Mouse (Mus musculus): ENCODE measurements around the gene Gfpt2.
"Not testable (repeated sequence)": the region's sequence is repeated elsewhere in the genome, so short reads cannot be mapped to it uniquely, and the experiment has no call there.

The Gfpt2 gene

GRCm38 (mm10) chr11:49793619-49794341 is at the start of gene Gfpt2:
Gene Gfpt2, plus strand, starts transcription at chr11:49794178.
- peak; percentile 83 for DNase-seq

- DNase-seq: no peak
These were observed 49.0 kb upstream of the Gfpt2 start for GRCm38 (mm10) chr11:49744981-49745380.

DNA sequence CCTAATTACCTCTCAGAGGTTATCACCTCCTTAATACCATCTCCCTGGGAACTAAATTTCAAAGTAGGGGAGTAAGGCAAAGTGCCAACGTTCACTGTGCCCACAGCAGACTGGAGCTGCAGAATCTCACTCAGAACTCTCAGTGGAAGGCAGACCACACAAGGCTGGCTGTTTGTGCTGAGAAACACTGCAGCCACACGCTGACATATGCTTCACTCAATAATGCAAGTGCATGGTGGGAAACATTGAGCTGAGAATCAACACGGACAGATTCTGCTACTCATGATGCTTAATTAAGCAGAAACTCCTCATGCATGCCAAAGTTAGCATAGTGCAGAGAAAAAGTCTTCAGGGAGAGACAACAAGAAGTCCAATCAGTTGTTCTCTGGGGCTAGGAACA is 48.1 kb upstream of the Gfpt2 start:
- DNase-seq: no peak

- DNase-seq: no peak
These were observed 47.2 kb upstream of the Gfpt2 start for GRCm38 (mm10) chr11:49746756-49747155.

DNA sequence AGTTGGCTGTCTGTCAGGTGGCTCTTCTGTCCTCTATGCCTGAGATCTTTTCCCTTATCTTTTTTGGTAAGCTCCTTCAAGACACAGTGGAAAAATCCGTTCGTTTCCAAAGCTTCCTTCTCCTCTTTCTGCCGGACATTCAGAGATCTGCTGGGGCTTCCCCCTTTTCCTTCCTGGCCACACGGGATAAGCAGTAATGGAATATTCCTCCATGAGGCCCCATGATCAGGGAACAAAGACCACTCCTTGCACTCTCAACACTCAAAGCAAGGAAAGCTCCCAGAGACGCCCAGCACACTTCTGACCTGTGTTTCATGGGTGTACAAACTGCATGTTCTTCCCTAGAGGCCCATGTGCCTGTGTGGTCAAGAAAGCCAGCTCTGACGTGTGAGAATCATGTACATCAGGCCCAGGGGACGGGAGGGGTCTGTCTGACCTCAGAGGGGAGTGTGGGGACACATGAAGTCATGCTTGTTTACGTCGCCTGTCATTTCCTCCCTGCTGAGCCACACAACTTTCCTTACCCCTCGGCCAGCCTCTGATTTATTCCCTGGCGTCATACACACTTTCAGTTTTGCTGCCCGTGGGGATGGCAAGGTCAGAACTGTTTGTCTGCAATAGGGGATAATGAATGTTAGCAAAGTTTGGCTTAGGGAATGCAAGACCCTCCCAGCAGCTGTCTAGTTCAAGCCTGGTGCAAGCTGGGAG is 38.9 kb upstream of the Gfpt2 start:
- DNase-seq: peak; percentile 43

DNA sequence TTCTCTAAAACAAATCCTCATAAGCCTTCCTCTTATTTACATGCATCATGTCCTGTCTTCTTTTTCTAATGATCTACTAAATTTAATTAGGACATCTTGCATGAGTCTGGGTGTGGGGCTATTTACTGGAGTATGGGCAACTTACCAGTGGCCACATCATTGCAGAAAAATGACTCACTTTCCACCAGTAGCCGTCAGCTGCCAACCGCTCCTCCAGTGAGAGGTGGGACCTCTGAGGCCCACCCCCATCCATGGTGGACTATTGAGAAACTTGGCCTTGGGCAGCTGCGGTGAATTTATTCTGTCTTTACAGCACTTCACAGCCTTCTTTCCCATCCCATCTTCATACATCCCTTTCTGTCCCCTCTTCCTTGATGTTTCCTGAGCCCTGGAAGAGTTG is 35.9 kb upstream of the Gfpt2 start:
- DNase-seq: no peak

DNA sequence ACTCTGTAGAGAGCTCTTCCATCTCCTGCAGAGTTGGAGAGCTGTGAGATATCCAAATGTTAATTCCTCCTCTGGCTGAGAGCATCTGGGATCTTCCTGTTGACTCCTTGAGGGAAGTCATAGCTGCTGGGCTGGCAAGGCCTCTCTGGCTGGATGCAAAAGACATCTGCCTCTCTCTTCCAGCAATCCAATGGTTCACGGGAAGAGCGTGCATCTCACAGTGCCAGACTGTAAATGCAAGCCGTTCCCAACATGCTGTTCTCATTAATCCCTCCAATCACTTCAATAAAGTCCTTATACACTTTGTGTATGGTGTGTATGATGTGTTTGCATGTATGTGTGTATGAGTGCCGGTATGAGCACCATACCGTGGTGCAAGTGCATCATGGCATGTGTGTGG is 32.8 kb upstream of the Gfpt2 start:
- no peak for DNase-seq

DNA sequence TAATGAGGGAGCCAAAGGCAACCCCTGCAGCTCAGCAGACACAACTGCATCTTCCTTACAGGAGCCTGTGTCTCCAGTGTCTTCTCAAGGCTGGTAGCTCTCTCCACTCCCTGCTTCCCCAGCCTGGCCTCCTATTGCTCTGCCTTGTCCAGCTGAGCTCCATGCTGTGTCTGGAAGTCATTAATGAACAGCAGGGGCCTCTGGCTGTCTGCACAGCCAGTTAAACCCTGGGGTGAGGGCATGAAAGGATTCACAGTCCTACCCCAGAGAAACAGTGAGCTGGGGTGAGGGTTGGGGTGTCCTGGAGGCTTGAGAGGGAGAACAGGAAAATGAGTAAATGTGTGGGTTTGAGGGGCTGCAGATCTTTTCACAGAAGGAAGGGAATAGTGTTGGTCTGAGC is 30.4 kb upstream of the Gfpt2 start:
- DNase-seq: no peak

DNA sequence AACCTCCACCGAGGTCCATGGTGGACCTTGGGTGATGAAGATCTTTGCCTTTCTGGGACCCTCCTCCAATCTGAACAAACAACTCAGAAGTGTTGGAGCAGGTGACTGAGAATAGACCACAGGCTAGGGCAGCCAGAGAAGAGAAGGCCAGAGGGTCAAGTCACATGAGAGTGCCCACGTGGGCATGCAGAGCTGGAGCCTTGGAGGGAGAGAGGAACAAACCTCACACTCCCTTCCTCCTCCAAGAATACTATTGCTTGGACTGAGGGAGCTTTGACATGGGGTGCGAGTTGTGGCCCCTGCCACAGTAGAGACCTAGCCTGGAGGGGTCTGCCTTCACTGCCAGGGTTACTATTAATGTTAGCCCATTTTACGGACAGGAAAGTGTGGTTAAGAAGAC is 30.0 kb upstream of the Gfpt2 start:
- DNase-seq: peak; percentile 12

DNA sequence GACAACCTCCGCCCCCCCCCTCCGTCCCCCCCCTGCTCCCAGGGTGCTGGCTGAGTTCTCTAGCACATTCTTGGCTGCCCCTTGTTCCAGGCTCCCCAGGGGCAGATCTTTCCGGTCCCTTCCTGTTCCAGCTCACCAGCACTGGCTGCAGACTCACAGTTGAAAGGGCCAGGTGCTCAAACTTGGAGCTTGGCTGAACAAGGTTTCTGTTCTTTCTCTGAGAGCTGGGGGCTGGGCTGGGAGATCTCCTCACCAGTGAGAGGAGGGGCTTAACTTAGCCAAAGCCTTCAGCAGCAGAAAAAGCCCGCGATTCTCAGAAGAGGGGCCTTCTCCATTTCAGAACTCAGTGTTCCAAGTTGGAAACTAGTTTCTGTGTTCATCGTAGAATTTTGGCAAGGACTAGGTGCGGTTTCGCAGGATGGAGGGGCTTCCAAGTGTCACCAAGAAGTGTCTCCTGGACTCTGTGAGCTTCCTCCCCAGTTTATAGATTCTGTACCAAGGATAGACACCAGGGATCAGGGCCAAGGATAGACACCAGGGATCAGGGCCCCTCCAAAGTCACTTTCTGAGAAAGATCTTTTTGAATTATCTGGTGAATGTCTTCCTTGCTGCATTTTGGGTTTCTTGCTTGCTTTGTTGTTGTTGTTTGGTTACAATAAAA is 29.2 kb upstream of the Gfpt2 start:
- DNase-seq: peak; percentile 87

GRCm38 (mm10) chr11:49765377-49766136 is 28.4 kb upstream of the Gfpt2 start:
- DNase-seq: no peak

GRCm38 (mm10) chr11:49766137-49766411 is 27.9 kb upstream of the Gfpt2 start:
- DNase-seq: no peak

DNA sequence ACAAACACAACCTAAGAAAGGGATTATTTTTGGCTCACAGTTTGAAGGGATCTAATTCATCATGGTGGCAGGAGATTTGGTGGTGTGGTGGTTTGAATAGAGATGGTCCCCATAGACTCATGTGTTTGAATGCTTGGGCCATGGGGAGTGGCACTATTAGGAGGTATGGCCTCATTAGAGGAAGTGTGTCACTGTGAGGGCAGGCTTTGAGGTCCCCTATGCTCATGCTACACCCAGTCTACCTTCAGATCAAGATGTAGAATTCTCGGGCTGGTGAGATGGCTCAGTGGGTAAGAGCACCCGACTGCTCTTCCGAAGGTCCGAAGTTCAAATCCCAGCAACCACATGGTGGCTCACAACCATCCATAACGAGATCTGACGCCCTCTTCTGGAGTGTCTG is 26.5 kb upstream of the Gfpt2 start:
- DNase-seq: not testable (repeated sequence)

DNA sequence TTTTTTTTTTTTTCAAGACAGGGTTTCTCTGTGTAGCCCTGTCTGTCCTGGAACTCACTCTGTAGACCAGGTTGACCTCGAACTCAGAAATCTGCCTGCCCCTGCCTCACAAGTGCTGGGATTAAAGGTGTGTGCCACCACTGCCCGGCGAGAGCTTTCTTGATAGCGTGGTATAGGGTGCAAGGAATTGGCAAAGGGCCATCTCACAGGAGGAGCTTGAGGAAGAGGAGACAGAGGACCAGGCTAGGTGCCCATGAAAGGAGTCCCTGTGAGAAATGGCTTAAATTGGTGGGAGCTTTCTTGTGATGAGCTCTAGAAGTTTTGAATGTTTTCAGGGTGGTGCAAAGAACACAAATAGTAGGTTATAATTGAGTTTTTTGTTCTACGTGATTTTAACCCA is 25.2 kb upstream of the Gfpt2 start:
- DNase-seq: no peak

DNA sequence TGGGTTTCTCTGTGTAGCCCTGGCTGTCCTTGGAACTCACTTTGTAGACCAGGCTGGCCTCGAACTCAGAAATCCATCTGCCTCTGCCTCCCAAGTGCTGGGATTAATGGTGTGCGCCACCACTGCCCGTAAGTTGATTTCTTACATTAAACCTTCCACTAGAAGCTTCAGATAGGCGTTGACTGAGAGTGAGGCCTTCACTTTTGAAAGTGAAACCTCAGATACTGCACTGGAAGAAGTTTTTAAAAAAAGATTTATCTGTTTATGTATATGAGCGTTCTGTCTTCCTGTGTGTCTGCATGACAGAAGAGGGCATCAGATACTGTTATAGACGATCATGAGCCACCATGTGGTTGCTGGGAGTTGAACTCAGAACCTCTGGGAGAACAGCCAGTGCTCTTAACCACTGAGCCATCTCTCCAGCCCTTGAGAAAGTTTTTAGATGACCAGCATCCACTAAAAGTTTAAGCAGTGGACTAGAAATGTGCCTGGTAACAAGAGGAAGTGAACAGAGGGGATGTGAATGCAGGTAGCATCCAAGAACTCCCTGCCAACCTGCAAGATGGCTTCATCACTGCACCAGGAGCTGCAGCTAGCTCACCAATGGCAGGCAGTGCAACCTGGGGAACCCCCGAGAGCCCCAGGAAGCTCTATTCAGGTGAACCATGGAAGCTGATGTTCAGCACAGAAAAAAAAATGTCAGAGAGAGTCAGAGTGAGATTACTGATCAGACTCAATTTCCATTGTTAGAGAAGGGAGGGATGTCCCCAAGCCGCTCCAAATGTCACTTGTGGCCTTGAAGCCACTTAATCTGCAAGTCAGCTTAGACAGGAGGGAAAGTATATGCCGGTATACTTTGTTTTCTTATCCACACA is 23.1 kb upstream of the Gfpt2 start:
- DNase-seq: no peak

DNA sequence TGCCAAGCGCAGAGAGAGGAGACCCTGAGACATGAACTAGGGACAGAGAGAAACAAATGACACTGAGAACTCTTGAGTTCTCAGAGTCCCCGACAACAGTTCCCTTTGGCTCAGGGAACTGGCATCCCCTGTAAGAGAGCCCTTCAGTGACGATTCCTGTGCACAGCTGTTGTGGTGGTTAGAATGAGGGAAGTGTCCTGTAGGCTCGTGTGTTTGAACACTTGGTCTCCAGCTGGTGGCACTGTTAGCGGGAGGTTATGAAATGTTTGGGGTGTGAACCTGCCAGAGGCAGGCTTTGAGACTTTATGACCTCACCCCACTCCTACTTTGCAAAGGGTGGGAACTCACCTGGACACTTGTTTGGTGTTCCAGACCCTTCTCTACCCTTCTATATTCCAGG is 21.7 kb upstream of the Gfpt2 start:
- DNase-seq: no peak

GRCm38 (mm10) chr11:49774894-49775293 is 19.1 kb upstream of the Gfpt2 start:
- no peak for DNase-seq

- no peak for DNase-seq
These were observed 15.1 kb upstream of the Gfpt2 start for GRCm38 (mm10) chr11:49778844-49779243.

- DNase-seq: no peak
These were observed 13.7 kb upstream of the Gfpt2 start for GRCm38 (mm10) chr11:49780161-49780817.

GRCm38 (mm10) chr11:49781833-49782399 is 12.1 kb upstream of the Gfpt2 start:
- DNase-seq: no peak

DNA sequence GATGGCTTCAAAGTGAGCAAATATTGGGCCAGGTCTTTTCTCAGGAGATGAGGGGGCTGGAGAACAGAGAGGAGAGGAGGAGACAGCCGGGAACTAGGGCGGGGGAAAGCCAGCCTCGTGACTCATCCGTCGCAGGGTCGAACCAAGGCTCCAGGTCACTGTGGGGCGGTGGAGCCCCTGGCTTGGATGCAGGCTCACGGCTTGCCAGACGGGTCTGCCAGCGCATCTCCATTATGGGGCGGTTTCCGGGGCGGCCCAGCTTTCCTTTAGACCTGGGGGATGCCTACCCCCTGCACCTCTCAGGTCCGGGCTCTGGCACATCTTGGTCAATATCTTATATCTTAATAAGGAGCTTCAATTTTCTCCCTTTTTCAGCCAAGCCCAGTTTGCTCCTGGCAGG is 847 bp upstream of the Gfpt2 start:
- DNase-seq: no peak

All from kidney, postnatal 14 days (tissue).